Mouse (Mus musculus): ENCODE measurements around the gene Jph3.

GRCm38 (mm10) chr8:121732334-121732665 lies 2.9 kb downstream of the Jph3 start:
- TF ChIP-seq CTCF (conservative IDR thresholded peaks at IDR 0.05; ENCODE audit: insufficient read depth, insufficient read length, low read depth, low read length) (no peak), POLR2A (IDR thresholded peaks at IDR 0.05; ENCODE audit: low read depth, low read length) (no peak)

Data from kidney, adult 2 months (tissue).